Mouse (Mus musculus) heart, postnatal 14 days (tissue): ENCODE measurements around the gene Nme2. TPM values are rescaled to one million over a fixed set of nuclear protein-coding genes. Genes with fewer than 3 reads are reported as not detected.
"Not testable (repeated sequence)": the region's sequence is repeated elsewhere in the genome, so short reads cannot be mapped to it uniquely, and the experiment has no call there.

ENCODE experiments used
- DNase-seq, 2 experiments: peaks; one replicate each; pipeline ENCODE4 v3.0.0; 2021 to 2022
- intact Hi-C: fragments of 180-260 bp; cut with DNase I; formaldehyde crosslinking; loops from one replicate; pipeline ENCODE4 v1.15.1; 2025
- total RNA-seq, 2 experiments: library from RNA; stranded (reverse); gene quantifications; 2 replicates each; pipeline ENCODE4 v1.2.3; 2021

Gene Nme2
- total RNA-seq, 2 experiments from 2014 or later = 981 to 1,061 TPM

DNA sequence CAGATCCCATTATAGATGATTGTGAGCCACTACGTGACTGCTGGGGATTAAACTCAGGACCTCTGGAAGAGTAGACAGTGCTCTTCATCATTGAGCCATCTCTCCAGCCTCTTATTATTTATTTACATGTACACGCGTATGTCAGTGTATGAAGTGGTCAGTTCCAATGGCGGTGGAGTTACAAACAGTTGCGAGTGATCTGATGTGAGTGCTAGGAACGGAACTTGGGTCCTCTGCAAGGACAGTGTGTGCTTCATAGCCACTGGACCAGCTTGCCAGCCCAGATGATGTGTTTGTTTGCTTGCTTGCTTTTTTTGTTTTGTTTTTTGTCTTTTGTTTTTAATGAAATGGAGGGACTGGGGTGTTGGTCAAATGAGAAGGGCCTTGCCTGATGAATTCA, 13.1 kb upstream of the Nme2 start:
- intact Hi-C loops = loop anchor here (2.0 kb wide), 2 partner anchors 108 to 118 kb away; no protein-coding TSS in a partner anchor
- no peak for DNase-seq

- intact Hi-C loops = loop anchor here (1.0 to 2.0 kb wide), 3 partner anchors 28 to 118 kb away; partner anchors contain the start of gene Spag9
- DNase-seq = no peak
These were observed 12.7 kb upstream of the Nme2 start for GRCm38 (mm10) chr11:93968848-93969128.

- DNase-seq = peak; percentile 94 to 98
- intact Hi-C loops = loop anchor here (1.0 to 2.0 kb wide), 3 partner anchors 28 to 119 kb away; partner anchors contain the start of gene Spag9
These were observed 12.2 kb upstream of the Nme2 start, which contains the start of the genes Gm20390 and Nme1 for GRCm38 (mm10) chr11:93968005-93968847. Gene Gm20390 (minus strand): TSS chr11:93968293. Gene Nme1 (minus strand): TSS chr11:93968521.

DNA sequence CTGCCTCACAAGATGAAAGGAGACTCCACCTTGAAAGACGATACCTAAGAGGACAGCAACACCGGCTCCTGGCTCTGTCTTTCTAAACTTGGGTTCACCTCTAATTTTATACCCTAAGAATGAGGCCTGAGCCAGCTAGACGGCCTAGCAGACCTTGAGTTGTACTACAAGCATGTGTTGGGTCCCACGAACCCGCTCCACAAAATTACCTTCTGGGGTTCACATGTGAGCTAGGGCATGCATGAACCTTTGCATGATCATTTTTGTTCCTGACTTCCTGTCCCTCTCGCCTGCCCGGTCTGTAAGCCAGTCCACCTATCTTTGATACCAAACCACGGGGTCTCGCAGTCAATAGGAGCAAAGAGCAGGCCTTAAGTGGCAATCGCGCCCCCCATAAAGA, 11.3 kb upstream of the Nme2 start:
- intact Hi-C loops = no loop called here
- DNase-seq = no peak

DNA sequence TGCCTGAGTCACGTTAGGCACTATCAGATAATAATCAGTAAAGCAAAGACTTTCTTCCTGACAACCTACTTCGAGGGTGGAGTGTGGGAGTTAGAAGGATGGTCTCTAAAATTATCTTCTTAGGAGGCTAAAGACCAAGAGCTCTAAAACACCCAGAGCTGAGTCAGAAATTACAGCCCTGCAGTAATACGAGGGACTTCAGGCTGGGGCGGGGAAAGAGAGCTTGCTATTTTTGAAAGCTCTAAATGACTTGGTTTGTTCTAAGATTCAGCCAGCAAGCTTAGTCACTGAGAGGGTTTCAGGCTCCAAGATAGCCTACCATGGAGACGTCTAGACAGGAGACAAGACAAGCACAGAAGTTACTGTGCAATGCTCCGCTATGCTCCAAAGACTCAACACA, 9.3 kb upstream of the Nme2 start:
- DNase-seq = no peak
- intact Hi-C loops = no loop called here

DNA sequence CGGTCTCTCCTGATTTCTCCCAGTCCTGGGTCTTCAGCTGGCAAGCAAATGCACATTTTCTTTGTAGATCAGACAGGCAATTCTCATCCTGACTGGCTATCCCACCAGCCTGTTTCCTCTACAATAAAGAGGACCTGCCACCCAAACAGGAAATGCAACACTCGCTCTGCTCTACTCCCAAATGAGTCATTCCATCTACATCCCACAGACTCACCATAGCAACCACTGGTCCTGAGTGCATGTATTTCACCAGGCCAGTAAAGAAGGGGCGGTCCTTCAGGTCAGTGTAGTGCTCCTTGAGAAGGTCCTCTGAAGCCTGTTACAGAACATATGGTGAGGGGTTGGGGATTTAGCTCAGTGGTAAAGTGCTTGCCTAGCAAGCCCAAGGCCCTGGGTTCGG, 7.0 kb upstream of the Nme2 start:
- intact Hi-C loops = no loop called here
- no peak for DNase-seq

DNA sequence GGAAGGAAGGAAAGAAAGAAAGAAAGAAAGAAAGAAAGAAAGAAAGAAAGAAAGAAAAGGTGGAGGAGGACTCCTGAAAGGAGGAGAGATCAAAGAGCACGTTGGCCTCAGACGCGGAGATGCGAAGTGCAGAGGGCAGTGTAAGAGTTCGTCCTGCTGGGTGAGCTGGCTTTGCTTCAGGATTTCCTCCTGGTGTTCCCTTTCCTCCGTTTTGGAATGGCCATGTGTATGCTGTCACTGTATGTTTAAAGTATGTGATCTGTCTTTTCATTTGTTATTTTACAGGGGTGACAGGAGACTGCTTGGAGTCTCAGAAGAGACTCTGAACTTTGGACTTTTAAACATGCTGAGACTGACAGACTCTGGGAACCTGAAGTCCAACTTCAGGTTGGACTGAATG, 5.4 kb upstream of the Nme2 start:
- intact Hi-C loops = no loop called here
- DNase-seq = no peak

- DNase-seq = no peak
- intact Hi-C loops = loop anchor here (5.0 to 10.0 kb wide), 2 partner anchors 40 to 257 kb away; partner anchors contain the start of genes Spag9 and Tob1
These were observed 1.7 kb upstream of the Nme2 start for GRCm38 (mm10) chr11:93957746-93958145.

- intact Hi-C loops = loop anchor here (5.0 to 10.0 kb wide), 2 partner anchors 40 to 258 kb away; partner anchors contain the start of genes Spag9 and Tob1
- no peak for DNase-seq
These were observed 1.0 kb upstream of the Nme2 start for GRCm38 (mm10) chr11:93957031-93957555.

DNA sequence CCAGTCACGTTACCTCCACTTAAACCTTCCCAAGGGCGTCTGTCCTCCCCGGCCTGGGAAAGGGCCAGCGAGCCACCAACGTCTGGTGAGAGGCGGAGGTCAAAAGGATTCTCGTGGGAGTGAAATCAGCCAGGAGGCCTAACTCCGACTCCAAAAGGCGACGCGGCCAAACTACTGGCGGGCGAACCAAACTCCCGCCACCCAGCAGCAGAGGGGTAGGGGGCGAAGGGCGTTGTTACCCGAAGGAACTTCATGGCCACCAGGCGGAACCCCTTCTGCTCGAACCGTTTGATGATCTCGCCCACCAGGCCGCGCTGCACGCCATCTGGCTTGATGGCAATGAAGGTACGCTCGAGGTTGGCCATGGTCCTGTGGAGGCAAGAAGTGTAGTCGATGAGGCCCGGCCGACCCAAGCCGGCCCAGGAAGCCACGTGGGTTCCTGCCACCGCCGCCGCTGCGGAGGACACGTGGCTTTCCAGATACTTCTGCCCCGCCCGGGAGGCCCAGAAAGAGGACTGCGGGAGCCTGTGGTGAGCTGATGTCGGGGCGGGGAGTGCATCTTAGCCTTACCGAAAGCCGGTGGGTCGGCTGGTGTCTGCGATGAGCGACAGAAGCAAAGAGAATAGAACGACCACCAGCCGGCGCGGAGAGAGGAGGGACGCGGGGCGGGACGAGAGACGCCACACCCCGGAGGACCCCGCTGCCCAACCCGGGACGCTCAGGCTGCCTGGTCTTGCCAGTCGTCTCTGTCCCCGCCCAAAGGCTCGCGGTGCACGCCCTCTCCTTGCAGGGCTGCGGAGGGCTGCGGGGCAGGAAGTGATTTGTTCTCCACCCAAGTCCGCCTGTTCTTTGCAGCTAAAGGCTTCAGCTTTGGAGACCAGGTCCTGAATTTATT, 556 bp downstream of the Nme2 start:
- peak; percentile 94 for DNase-seq
- intact Hi-C loops = loop anchor here (5.0 to 10.0 kb wide), 2 partner anchors 42 to 259 kb away; partner anchors contain the start of genes Spag9 and Tob1

DNA sequence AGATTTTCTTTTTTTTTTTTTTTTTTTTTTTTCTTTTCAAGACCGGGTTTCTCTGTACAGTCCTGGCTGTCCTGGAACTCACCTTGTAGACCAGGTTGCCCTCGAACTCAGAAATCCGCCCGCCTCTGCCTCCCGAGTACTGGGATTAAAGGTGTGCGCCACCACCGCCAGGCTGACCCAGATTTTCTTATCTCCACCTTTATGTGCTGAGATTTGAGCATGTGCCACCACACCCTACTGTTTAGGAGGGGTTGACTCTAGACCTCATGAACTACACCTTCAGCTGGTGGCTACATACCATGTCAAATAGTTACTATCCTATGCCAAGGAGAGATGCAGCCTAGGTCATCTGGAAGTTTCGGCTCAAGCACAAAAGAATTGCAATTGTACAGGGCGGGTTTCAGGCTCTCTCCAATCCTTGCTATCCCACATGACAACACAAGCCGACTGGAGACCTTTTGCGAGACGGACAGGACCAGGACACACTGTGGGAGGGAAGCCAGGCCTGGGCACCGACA, 1.3 kb downstream of the Nme2 start:
- intact Hi-C loops = loop anchor here (5.0 to 10.0 kb wide), 2 partner anchors 43 to 260 kb away; partner anchors contain the start of genes Spag9 and Tob1
- DNase-seq = no peak

- DNase-seq = no peak
- intact Hi-C loops = loop anchor here (10.0 kb wide), 1 partner anchor 262 kb away; the partner anchor contains the start of gene Tob1
These were observed 3.7 kb downstream of the Nme2 start for GRCm38 (mm10) chr11:93952376-93952775.

- DNase-seq = no peak
- intact Hi-C loops = loop anchor here (10.0 kb wide), 1 partner anchor 265 kb away; the partner anchor contains the start of gene Tob1
These were observed 6.0 kb downstream of the Nme2 start for GRCm38 (mm10) chr11:93950045-93950444.

DNA sequence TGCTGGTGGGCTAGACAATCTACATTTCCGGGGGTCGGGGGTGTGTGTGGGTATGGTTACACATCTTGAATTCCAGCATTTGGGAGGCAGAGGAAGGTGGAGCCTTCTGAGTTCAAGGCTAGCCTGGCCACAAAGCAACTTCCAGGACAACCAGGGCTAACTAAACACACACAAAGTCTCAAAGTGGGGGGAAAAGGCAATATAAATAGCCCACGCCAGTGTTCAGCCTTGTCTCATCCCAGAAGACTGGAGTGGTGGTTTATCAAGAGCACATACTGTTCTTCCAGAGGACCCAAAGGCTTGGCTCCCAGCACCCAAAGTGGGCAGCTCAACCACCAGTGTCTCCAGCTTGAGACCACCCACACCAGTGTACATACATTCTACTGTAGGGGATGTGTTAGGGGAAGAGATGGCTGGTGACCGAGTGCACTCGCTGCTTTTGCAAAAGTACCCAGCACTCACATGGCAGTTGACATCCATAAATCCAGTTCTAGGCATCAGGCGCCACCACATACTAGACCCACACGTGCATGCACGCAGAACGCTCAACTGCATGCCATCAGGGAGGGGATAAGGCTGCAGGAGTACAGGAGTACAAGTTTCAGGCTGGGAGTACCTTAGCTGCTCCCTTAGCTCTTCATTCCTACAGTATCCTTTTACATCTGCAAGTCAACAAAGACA, 7.0 kb downstream of the Nme2 start:
- intact Hi-C loops = no loop called here
- no peak for DNase-seq

DNA sequence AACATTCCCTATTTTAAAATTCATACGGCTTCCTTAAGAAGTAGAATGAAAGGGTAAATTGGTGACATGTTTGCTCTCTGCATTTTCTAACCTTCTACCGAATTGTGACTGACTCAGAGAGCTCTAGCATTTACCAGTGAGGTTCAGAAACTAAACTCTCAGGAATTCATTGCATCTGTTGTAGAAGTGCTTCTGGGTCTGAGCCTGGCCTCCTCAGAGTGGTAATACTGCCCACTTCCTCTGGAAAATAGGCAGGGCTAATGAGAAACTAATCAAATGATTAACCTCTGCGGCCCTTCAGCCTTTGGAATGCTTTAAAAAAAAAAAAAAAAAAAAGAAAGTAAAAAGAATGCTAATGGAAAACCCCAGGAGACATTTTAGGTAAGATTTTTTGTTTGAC, 11.1 kb downstream of the Nme2 start:
- no peak for DNase-seq
- intact Hi-C loops = no loop called here

GRCm38 (mm10) chr11:93940906-93941305, 15.2 kb downstream of the Nme2 start:
- no peak for DNase-seq
- intact Hi-C loops = no loop called here

DNA sequence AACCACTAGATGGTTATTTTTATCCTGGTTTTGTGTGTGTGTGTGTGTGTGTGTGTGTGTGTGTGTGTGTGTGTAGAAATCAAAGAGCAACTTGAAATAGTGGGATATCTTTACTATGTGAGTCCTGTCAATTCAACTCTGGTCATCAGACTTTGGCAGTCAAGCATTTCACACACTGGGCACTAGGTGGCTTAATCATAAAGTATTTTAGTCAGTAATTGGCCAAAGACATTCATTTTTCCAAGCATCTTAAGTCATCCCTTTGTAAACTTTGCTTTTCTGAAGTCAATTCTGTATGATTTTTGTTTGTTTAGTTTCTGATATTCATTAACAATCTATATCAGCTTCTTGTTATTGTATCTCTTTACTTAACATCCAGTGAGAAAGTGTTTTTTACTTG, 27.0 kb downstream of the Nme2 start:
- no peak for DNase-seq
- intact Hi-C loops = no loop called here

DNA sequence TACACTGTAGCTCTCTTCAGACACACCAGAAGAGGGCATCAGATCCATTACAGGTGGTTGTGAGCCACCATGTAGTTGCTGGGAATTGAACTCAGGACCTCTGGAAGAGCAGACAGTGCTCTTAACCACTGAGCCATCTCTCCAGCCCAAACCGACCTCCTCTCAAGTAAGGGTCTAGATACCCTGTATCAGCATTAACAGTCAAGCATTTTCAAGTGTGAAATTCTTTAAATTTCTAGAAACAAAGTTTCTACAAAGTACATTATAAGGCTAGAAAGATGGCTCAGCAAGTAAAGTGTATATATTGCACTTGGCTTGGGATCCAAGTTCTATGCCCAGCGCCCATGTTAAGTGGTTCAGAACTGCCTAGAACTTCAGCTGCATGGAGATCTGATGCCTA, 41.0 kb downstream of the Nme2 start:
- intact Hi-C loops, DNase-seq: not testable (repeated sequence)

- no peak for DNase-seq
- intact Hi-C loops = no loop called here
These were observed 44.5 kb downstream of the Nme2 start for GRCm38 (mm10) chr11:93911603-93912002.

DNA sequence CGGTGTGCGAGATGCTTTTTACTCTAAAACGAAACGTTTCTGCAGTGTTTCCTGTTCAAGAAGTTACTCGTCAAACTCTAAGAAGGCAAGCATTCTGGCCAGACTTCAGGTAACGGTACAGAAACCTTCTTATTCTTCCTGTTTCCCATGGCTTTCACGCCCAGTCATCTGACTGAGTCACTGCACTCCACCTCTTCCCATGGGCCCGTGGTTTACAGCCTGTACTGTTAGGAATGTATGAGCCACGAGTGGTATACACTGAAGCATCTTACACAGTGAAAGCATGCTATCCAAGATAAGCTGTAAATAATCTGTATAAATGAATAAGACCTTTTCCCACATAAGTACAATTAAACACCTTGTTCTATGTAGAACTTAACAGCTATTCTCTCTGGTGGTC, 47.2 kb downstream of the Nme2 start:
- DNase-seq = no peak

More for the DNA sequence above, 47.2 kb downstream of the Nme2 start:
- intact Hi-C loops = no loop called here
